Mouse (Mus musculus) stomach, postnatal 0 days (tissue): ENCODE measurements at regions not wholly inside any gene's neighbourhood (a gene's known extent, or its start where the extent isn't known, plus 50 kb on each side); places are given as distances from the start of the nearest gene placed in this dataset.

Experiments
- ATAC-seq: fragments of 200-750 bp; cut with Nextera tagmentation; 2 replicates; pipeline ENCODE4 v1.8.0; 2017; ENCODE audit not compliant: low FRiP score, low TSS enrichment
- DNase-seq: peaks from one replicate; pipeline ENCODE4 v3.0.0-alpha.2; 2016; ENCODE audit warnings: low spot score
- H3K27ac ChIP-seq: fragments of 300-500 bp; sonication (generic); replicated peaks from 2 replicates; pipeline ENCODE4 v1.5.1; 2014; ENCODE audit warnings: mild to moderate bottlenecking, control low read depth
- H3K27me3 ChIP-seq: fragments of 300-500 bp; sonication (generic); 2 replicates; pipeline ENCODE4 v1.6.1; 2014; ENCODE audit warnings: low read length; ENCODE audit not compliant: control insufficient read depth, insufficient read depth
- H3K36me3 ChIP-seq: fragments of 300-500 bp; sonication (generic); 2 replicates; pipeline ENCODE4 v1.6.1; 2014; ENCODE audit warnings: low read length, mixed read lengths; ENCODE audit not compliant: control insufficient read depth, insufficient read depth
- H3K4me1 ChIP-seq: fragments of 300-500 bp; sonication (generic); replicated peaks from 2 replicates; pipeline ENCODE4 v1.6.1; 2014; ENCODE audit warnings: antibody characterized with exemption; ENCODE audit not compliant: control insufficient read depth, insufficient read depth
- H3K4me2 ChIP-seq: fragments of 300-500 bp; sonication (generic); replicated peaks from 2 replicates; pipeline ENCODE4 v1.6.1; 2014; ENCODE audit warnings: low read depth, mild to moderate bottlenecking, control low read depth, moderate library complexity
- H3K4me3 ChIP-seq: fragments of 300-500 bp; sonication (generic); 2 replicates; pipeline ENCODE4 v1.5.1; 2014; ENCODE audit warnings: low read depth, low read length, control low read depth
- H3K9ac ChIP-seq: fragments of 300-500 bp; sonication (generic); 2 replicates; pipeline ENCODE4 v1.6.1; 2014; ENCODE audit warnings: mild to moderate bottlenecking, low read length, control low read depth, mixed read lengths
- H3K9me3 ChIP-seq: fragments of 300-500 bp; sonication (generic); 2 replicates; pipeline ENCODE4 v1.6.1; 2016; ENCODE audit warnings: low read length; ENCODE audit not compliant: control insufficient read depth
- CTCF ChIP-seq: IDR thresholded peaks from 2 replicates; pipeline ENCODE4 v1.5.1; 2016; ENCODE audit warnings: antibody characterized with exemption, low read depth, mild to moderate bottlenecking, moderate library complexity
- EP300 ChIP-seq: optimal IDR thresholded peaks from 2 replicates; pipeline ENCODE3; 2016; ENCODE audit warnings: antibody characterized with exemption
- WGBS: fragments of 180-500 bp; shearing (Covaris S2); extraction: QIAGEN DNeasy Blood & Tissue Kit; methylation state at CpG from one replicate; pipeline ENCODE4 v1.1.7; 2014; 5-methylcytosine and 5-hydroxymethylcytosine counted together

DNA sequence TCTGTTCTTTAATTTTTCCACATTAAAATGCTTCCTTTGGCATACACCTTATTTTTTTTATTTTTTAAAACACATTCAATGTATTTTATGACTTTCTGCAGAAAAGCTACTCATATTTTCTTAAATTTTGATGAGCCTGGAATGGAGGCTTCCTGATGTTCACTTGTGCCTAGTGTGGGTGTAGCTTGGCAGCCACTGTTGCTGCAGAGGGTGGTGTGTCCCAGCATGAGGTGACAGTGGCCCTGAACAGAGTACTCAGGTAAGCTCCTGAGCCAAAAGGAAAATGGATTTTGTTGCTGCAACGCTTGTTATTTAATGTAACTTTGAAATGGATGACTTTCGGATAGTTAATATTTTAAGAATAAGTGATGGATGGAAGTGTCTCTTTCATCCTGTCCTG is 170.6 kb downstream of the Eipr1 start:
- no peaks in the 10 kb centered on the region for H3K27me3 ChIP-seq
- no peak for ATAC-seq
- H3K27ac ChIP-seq = no peak overlapping the region
- no peak for DNase-seq
- H3K4me2 ChIP-seq = no peak overlapping the region
- no peak for TF ChIP-seq EP300
- TF ChIP-seq CTCF = no peak
- H3K9ac ChIP-seq = no peak overlapping the region
- no peaks in the 10 kb centered on the region for H3K4me1 ChIP-seq
- WGBS = 88% methylated on average over 2 of the region's 2 CpGs
- H3K9me3 ChIP-seq = no peaks in the 10 kb centered on the region
- no peak overlapping the region for H3K4me3 ChIP-seq
- no peaks in the 10 kb centered on the region for H3K36me3 ChIP-seq

- no peaks in the 10 kb centered on the region for H3K27me3 ChIP-seq
- TF ChIP-seq EP300 (no peak), CTCF (no peak)
- ATAC-seq (no peak), DNase-seq (no peak)
- no peak overlapping the region for H3K4me2 ChIP-seq
- no peaks in the 10 kb centered on the region for H3K4me1 ChIP-seq
- no peaks in the 10 kb centered on the region for H3K36me3 ChIP-seq
- 81% methylated on average over 4 of the region's 4 CpGs for WGBS
- H3K4me3 ChIP-seq = no peak overlapping the region
- no peak overlapping the region for H3K9ac ChIP-seq
- H3K27ac ChIP-seq = no peak overlapping the region
- H3K9me3 ChIP-seq = no peaks in the 10 kb centered on the region
These were observed 173.6 kb downstream of the Eipr1 start for GRCm38 (mm10) chr12:28925206-28925605.

DNA sequence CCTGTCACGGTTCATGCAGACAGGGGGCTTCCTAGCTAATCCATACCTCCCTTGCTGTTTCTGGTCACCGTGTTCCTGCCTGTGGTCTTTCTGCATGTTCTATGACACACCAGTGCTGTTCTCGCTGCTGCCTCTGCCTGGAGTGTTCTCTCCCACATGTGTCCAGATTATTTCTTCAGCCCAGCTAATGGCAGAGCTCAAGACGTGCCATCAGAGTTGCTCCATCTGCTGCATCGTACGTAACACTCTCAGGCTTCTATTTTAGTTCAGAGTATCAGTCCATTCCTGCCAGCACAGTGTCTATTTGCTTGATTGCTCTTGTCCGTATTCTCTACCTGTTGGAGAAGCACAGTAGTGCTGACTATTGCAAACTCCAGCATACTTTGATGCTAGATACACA is 188.3 kb downstream of the Eipr1 start:
- ATAC-seq = no peak
- Histone ChIP-seq H3K4me1 (no peaks in the 10 kb centered on the region), H3K36me3 (no peaks in the 10 kb centered on the region), H3K4me2 (no peak overlapping the region), H3K9ac (no peak overlapping the region), H3K27me3 (no peaks in the 10 kb centered on the region), H3K4me3 (no peak overlapping the region), H3K27ac (no peak overlapping the region), H3K9me3 (no peaks in the 10 kb centered on the region)
- 76% methylated on average over 7 of the region's 7 CpGs for WGBS
- no peak for TF ChIP-seq CTCF
- no peak for TF ChIP-seq EP300
- no peak for DNase-seq

GRCm38 (mm10) chr12:28948889-28949288 is 197.3 kb downstream of the Eipr1 start:
- TF ChIP-seq CTCF (no peak), EP300 (no peak)
- WGBS = 76% methylated on average over 9 of the region's 9 CpGs
- H3K4me3 ChIP-seq = no peak overlapping the region
- H3K27ac ChIP-seq = no peak overlapping the region
- H3K4me1 ChIP-seq = no peaks in the 10 kb centered on the region
- H3K27me3 ChIP-seq = no peaks in the 10 kb centered on the region
- H3K9me3 ChIP-seq = no peaks in the 10 kb centered on the region
- no peaks in the 10 kb centered on the region for H3K36me3 ChIP-seq
- H3K9ac ChIP-seq = no peak overlapping the region
- no peak for DNase-seq
- H3K4me2 ChIP-seq = no peak overlapping the region
- ATAC-seq = no peak

- TF ChIP-seq EP300 (no peak), CTCF (no peak)
- H3K36me3 ChIP-seq = no peaks in the 10 kb centered on the region
- H3K4me1 ChIP-seq = no peaks in the 10 kb centered on the region
- no peaks in the 10 kb centered on the region for H3K9me3 ChIP-seq
- no peak overlapping the region for H3K9ac ChIP-seq
- DNase-seq (no peak), ATAC-seq (no peak)
- no peak overlapping the region for H3K4me3 ChIP-seq
- no peaks in the 10 kb centered on the region for H3K27me3 ChIP-seq
- no peak overlapping the region for H3K27ac ChIP-seq
- H3K4me2 ChIP-seq = no peak overlapping the region
- 51% methylated on average over 10 of the region's 10 CpGs for WGBS
These were observed 197.7 kb downstream of the Eipr1 start for GRCm38 (mm10) chr12:28949307-28949706.

- ATAC-seq = no peak
- no peak overlapping the region for H3K9ac ChIP-seq
- H3K4me2 ChIP-seq = no peak overlapping the region
- H3K27me3 ChIP-seq = no peaks in the 10 kb centered on the region
- H3K9me3 ChIP-seq = no peaks in the 10 kb centered on the region
- no peak overlapping the region for H3K27ac ChIP-seq
- no peaks in the 10 kb centered on the region for H3K4me1 ChIP-seq
- DNase-seq = no peak
- H3K4me3 ChIP-seq = no peak overlapping the region
- H3K36me3 ChIP-seq = no peaks in the 10 kb centered on the region
- TF ChIP-seq EP300 (no peak), CTCF (no peak)
- WGBS = 80% methylated on average over 1 of the region's 1 CpGs
These were observed 205.6 kb downstream of the Eipr1 start for GRCm38 (mm10) chr12:28957155-28957554.
